Mouse (Mus musculus) T-helper 2 cell (primary cell): ENCODE data around the gene Dlgap1.

Experiments used
- in situ Hi-C: fragments of 300-600 bp; cut with MboI, MseI; formaldehyde crosslinking; loops from one replicate; pipeline ENCODE4 v1.15.1; 2025; ENCODE audit warnings: high pct_unique_total_duplicates

The Dlgap1 gene

GRCm38 (mm10) chr17:70172500-70173036 is 203.7 kb downstream of the Dlgap1 start:
- in situ Hi-C loops: loop anchor here (10.0 kb wide), 1 partner anchor 1608 kb away; no protein-coding TSS in a partner anchor

DNA sequence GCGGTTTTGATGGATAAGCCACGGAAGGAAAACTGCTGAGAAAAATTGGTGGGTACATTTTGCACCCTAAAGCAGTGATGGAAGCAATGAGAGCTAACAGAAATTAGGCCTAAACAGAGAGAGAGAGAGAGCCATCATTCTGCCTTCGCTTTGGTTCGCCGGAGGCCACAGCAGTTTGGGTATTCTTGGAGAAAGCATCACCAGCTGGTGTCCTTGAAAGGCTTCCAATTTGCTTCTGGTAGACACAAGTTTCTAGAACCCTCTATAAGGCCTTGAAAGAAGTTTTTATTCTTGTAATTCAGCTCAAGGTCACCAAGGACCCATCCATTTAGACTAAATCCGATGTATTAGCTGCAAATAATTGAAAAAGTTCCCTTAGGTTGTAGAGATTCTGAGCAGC is 205.0 kb downstream of the Dlgap1 start:
- in situ Hi-C loops: loop anchor here (10.0 kb wide), 1 partner anchor 1609 kb away; no protein-coding TSS in a partner anchor

DNA sequence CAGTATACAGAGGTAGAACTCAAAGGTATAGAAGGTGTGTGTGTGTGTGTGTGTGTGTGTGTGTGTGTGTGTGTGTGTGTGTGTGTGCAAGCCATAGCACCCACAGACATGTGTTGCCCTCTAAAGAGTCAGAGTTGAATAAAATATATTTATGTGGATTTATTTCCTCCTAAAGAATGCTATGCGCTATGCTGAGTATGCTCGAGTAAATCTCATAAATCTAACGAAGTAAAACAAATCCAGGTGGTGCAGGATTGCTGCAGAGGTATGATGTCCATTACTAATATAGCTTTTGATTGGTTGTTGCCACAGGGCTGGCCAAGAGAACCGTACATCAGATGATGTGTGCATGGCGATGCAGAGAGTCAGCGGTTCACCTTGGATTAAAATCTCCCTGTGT is 222.4 kb downstream of the Dlgap1 start:
- in situ Hi-C loops: no loop called here

DNA sequence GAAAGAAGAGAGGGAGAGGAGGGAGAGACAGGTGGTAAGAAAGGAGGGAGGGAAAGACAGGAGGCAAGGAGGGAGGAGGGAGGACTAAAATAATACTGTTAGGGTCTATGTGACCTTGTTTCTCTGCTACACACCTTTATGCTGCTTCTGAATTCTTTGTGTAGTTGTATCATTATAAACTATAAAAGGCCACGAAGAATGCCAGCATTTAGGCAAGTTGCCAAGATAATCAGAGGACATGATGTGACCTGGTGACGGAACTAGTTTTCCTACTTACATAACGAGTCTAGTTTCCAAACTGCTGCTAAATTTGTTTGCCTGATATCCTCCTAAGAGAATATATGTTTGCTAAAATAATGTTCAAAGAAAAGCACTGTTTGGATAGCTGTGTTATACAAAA is 254.0 kb downstream of the Dlgap1 start:
- in situ Hi-C loops: no loop called here

DNA sequence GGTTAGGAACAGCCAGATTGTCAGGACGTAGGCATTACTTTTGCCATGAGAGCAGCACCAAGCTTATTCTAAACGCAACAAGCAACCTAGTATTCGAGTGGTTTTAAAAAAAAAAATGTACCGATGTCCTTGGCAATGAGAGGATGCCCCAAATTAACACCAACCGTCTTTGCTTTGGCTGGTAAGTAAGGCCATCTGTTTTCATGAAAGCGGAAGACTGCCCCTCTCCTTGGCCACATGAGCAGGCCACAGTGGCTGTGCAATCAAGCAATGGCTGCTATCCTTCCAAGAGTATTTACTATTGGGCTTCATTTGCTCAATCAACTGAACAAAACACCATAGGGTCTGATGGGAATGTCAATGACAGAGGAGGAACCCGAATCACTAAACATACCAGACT is 278.5 kb downstream of the Dlgap1 start:
- in situ Hi-C loops: no loop called here

DNA sequence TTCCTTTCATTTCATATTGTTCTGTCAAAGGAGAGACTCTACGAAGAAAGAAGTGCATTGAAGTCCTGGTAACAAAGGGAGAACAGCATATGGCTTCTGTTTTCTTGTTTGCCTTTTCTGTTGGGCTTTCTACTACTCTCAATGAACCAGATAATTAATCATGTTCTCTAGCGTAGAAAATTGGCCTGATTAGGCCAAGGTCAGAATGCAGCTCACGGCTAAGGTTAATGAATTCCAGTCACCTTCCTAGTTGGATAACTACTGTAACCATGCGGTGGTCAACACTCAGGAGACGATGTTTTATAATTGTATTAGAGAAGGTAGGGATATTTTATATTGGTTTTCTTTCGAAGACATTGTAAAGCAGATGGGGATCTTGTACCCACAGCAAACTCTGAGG is 279.4 kb downstream of the Dlgap1 start:
- in situ Hi-C loops: no loop called here

- in situ Hi-C loops: no loop called here
Measured at GRCm38 (mm10) chr17:70252476-70252875, 283.6 kb downstream of the Dlgap1 start.

- in situ Hi-C loops: no loop called here
Measured at GRCm38 (mm10) chr17:70256371-70256770, 287.5 kb downstream of the Dlgap1 start.

- in situ Hi-C loops: no loop called here
Measured at GRCm38 (mm10) chr17:70263156-70263555, 294.3 kb downstream of the Dlgap1 start.

DNA sequence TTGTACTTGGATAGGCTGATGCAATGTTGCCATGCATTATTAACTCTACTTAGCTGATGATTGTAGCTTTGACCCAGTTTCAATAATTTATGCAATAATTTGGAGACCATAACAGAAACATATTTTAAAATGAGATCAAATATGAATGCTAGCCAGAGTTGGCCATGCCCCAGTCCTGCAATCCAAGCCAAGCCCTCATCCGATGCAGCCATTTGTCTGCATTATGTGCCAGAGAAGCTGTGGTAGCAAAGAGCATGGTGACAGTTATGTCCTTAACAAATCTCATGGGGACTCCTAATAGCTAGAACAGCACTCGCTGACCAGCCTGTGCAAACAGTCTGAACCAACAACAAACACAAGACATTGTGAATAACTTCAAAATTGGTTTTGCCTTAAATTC is 303.3 kb downstream of the Dlgap1 start:
- in situ Hi-C loops: no loop called here

GRCm38 (mm10) chr17:70287708-70288107 is 318.8 kb downstream of the Dlgap1 start:
- in situ Hi-C loops: no loop called here

- in situ Hi-C loops: no loop called here
Measured at GRCm38 (mm10) chr17:70294106-70294505, 325.2 kb downstream of the Dlgap1 start.

- in situ Hi-C loops: no loop called here
Measured at GRCm38 (mm10) chr17:70301941-70302478, 333.1 kb downstream of the Dlgap1 start.

DNA sequence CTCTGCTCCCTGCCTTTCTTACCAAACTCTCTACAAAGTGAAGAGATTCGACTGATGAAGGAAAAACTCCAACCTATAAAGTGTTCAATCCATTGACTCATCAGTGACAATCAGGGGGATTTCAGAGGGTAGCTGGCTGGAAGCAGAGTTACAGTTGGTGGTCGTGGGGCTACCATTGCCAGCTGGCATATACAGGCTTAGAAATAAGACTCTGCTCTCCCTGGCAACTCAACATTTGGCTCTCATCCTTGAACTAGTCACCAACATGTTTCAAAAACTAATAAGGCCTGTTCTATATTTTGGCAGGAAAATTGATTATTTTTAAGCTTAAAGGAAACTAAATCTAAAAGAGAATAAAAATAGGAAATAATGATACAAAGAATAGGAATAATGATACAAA is 333.8 kb downstream of the Dlgap1 start:
- in situ Hi-C loops: no loop called here

DNA sequence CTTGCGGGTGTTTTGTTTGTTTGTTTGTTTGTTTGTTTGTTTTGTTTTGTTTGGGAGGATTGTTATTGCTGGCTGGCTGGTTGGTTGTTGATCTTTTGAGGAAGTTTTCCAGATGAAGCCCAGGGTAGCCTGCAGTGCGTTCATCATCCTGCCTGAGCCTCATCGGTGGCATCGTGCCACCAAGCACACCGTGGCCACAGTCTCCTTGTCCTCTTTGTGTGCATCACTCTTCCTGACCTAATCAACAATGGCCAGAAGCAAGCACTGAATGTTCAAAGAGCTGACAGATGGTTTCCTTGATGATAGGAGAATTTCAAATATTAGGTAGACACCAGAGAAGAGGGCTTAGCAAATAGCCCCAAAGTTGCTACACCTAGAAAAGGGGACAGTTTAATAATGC is 336.1 kb downstream of the Dlgap1 start:
- in situ Hi-C loops: no loop called here

- in situ Hi-C loops: no loop called here
Measured at GRCm38 (mm10) chr17:70307418-70308176, 338.7 kb downstream of the Dlgap1 start.

DNA sequence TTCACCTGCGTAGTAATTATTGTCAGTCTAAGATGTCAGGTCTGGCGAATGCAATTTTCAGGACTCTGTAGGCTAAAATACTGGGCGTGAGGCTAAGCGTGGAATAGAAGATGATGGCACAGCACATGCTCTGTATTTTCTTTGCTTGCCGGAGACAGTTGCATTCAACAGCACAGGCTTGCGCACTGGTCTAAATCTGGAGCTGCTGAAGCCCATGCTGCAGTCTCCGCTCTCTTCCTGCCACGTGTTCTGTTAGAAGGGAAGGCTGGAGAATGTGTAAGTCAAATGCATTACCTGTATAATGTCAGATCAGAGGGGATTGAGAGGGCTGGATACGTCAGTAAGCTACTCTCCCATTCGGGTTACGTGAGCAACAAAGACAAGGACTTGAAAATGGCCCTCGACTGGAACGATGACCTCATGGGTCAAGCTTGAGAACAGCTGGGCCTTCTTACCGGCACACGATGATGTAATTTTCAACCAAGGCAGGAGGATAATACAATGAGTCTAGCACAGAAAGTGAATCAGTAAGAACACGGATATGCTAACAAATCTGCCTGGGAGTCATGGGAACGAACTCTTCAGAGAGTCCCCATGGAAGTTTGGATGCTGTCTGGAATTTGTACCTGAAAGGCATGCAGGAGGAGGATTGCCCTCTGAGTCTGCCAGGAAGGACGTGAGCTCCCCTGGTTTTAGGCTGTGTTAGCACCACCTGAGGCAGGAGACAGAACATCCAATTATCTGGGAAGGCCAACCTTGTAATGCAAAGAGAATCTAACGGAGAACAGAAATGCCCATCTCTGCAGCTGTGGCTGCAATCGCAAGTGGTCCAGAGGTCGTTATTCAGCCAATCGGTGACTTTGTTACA is 339.7 kb downstream of the Dlgap1 start:
- in situ Hi-C loops: no loop called here

DNA sequence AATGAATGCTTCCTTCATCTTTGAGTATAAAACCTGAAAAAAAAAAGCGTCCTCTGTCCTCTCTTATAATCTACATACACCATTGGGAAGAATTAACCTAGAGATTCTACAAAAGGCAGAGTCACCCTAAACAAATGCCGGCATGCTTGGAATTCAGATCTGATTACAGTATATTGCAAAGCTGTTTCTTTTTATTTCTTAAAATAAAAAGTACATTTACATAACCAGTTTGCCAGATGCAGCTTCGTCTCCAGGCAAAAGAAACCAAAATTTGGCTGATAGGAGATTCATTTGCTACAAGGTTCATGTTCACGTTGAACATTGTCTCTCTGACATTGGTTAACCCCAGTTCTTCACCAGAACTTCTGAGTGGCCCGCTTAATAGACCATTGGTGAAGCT is 347.5 kb downstream of the Dlgap1 start:
- in situ Hi-C loops: no loop called here

DNA sequence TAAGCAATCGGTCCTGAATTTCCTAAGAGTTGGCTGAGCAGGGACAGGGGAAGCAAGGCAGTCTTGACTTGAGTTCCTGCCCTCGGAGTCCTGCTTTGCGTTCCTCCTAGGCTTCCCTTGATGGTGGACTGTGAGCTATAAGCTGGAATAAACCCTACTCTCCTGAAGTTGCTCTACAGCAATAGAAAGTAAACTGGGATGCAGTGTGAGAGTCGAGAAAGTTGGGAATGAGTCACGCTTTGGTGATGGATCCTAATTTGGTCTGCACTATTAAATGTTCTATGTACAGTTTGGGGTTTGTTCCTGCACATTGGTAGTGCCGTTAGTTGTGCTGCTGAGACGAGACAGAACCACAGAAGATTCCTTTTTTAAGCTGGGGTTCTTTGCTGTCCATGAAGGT is 348.9 kb downstream of the Dlgap1 start:
- in situ Hi-C loops: no loop called here

DNA sequence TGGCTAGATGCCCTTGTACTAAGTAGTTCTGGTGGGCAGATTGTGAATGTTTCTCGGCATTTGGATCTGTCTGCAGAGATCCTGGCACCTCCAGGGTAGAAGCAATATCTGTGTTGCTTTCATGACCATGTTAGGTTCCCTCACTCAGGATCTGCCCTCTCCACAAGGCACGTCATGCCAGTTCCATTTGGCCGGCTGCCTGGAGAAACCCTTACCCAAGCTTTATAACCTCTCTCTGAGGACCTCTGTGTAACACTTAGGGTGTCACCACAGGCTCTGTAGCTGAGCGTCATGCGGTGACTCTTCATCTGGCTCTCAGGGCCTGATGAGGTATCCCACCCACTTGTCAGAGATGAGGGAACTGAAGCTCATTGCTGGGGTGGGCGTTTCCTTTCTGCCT is 353.1 kb downstream of the Dlgap1 start:
- in situ Hi-C loops: no loop called here

GRCm38 (mm10) chr17:70333440-70333839 is 364.6 kb downstream of the Dlgap1 start:
- in situ Hi-C loops: no loop called here

DNA sequence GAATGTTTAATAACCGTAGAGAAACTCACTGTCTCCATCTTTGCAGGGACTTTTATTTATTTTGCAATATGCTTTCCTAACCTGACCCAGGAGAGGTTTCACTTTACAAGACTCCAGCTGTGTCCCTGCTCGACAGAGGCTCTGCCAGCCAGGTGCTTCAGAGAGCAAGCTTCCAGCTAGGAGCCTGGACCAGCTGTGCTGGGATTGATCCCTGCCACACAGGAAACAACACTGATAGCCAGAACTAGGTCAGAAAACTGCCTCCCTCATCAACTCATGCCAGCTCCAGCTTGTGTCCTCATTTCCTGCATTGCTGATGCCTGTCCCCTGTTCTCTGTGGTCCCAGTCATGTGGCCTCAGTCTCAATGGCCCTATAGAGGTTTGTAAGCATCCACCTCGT is 365.3 kb downstream of the Dlgap1 start:
- in situ Hi-C loops: no loop called here
